Mouse (Mus musculus) heart, adult 2 months (tissue): ENCODE results near the gene Fndc3b.

Experiments
- CTCF ChIP-seq: fragments of 200-600 bp; IDR thresholded peaks from 2 replicates; pipeline ENCODE4 v1.8.1; 2022; ENCODE audit warnings: antibody characterized with exemption, mild to moderate bottlenecking, moderate library complexity
- EP300 ChIP-seq: fragments of 200-500 bp; IDR thresholded peaks from 2 replicates; pipeline ENCODE4 v1.6.1; 2011; ENCODE audit warnings: low read depth, low read length, control low read depth; ENCODE audit not compliant: insufficient read depth

DNA sequence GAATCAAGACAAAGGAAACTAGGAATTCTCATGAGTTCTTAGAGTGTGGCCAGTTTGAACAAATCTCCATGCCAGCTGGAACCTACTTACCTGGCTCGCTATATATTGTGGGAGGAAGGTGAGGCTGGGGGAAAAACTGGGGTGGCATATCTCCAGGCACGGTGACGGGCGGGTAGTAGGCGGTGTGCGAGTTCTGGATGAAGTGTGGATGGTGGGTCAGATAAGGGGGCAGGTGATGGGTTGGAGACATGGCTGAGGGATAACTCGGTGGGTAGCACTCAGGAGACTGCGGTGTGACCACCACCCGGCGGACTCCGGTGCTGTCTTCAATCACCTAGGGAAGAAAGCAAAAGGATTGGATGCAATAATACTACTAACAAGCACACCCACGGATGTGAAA, 169.3 kb downstream of the Fndc3b start:
- TF ChIP-seq CTCF (no peak), EP300 (no peak)
